Mouse (Mus musculus) embryonic facial prominence, embryonic 13.5 days (tissue): ENCODE measurements around the gene Mcf2. TPM values are rescaled to one million over a fixed set of nuclear protein-coding genes. Genes with fewer than 3 reads are reported as not detected.

ENCODE experiments used
- ATAC-seq: fragments of 200-750 bp; cut with Nextera tagmentation; 2 replicates; pipeline ENCODE4 v1.8.0; 2017; ENCODE audit warnings: low read depth; ENCODE audit not compliant: insufficient number of reproducible peaks, insufficient read depth, low FRiP score, low TSS enrichment
- H3K27ac ChIP-seq: fragments of 300-500 bp; sonication (generic); 2 replicates; pipeline ENCODE4 v1.5.1; 2015; ENCODE audit warnings: moderate library complexity, mild to moderate bottlenecking, inconsistent platforms
- H3K27me3 ChIP-seq: fragments of 300-500 bp; sonication (generic); 2 replicates; pipeline ENCODE4 v1.6.1; 2015; ENCODE audit warnings: mild to moderate bottlenecking, inconsistent platforms
- H3K36me3 ChIP-seq: fragments of 300-500 bp; sonication (generic); 2 replicates; pipeline ENCODE4 v1.6.1; 2015; ENCODE audit warnings: mild to moderate bottlenecking, inconsistent platforms
- H3K4me1 ChIP-seq: fragments of 300-500 bp; sonication (generic); 2 replicates; pipeline ENCODE4 v1.6.1; 2015; ENCODE audit warnings: inconsistent platforms
- H3K4me2 ChIP-seq: fragments of 300-500 bp; sonication (generic); 2 replicates; pipeline ENCODE4 v1.6.1; 2015; ENCODE audit warnings: moderate library complexity, mild to moderate bottlenecking, inconsistent platforms
- H3K4me3 ChIP-seq: fragments of 300-500 bp; sonication (generic); 2 replicates; pipeline ENCODE4 v1.5.1; 2015; ENCODE audit warnings: mild to moderate bottlenecking, inconsistent platforms
- H3K9ac ChIP-seq: fragments of 300-500 bp; sonication (generic); 2 replicates; pipeline ENCODE4 v1.6.1; 2015; ENCODE audit warnings: mild to moderate bottlenecking, inconsistent platforms
- H3K9me3 ChIP-seq: fragments of 300-500 bp; sonication (generic); 2 replicates; pipeline ENCODE4 v1.6.1; 2016; ENCODE audit warnings: inconsistent platforms
- WGBS: fragments of 180-500 bp; shearing (Covaris S2); methylation state at CpG from one replicate; pipeline ENCODE4 v1.1.7; 2015; ENCODE audit warnings: mixed read lengths; 5-methylcytosine and 5-hydroxymethylcytosine counted together
- polyA plus RNA-seq: library from polyadenylated mRNA; unstranded; fragments of >200 nt; fragmentation: Nextera tagmentation; extraction: Ambion mirVana; gene quantifications from 2 replicates; pipeline ENCODE4 v1.2.1, GENCODE M21; 2015

Mcf2 gene
- 0.07 TPM in 2 replicates for polyA plus RNA-seq

GRCm38 (mm10) chrX:60178744-60179458 lies at the start of gene Mcf2:
Gene Mcf2, minus strand, starts transcription at chrX:60179089.
- H3K27ac ChIP-seq: no peak within 1 kb of the TSS
- WGBS: 16% methylated on average over 28 of the region's 28 CpGs
- peaks cover 30% of the 10 kb centered on the region for H3K27me3 ChIP-seq
- H3K4me3 ChIP-seq: peak within 1 kb of the TSS; percentile 35
- 0 out of 2 replicates have a peak within 1 kb of the TSS, but pooled peaks have one; percentile 27 for H3K9ac ChIP-seq
- H3K36me3 ChIP-seq: no peaks in the 10 kb centered on the region
- no peak for ATAC-seq
- peak within 1 kb of the TSS; percentile 69 for H3K4me2 ChIP-seq
- H3K9me3 ChIP-seq: no peaks in the 10 kb centered on the region
- no peaks in the 10 kb centered on the region for H3K4me1 ChIP-seq

- no peak for ATAC-seq
- H3K4me1 ChIP-seq: no peaks in the 10 kb centered on the region
- no peaks in the 10 kb centered on the region for H3K9me3 ChIP-seq
- H3K27ac ChIP-seq: no peak overlapping the region
- no peaks in the 10 kb centered on the region for H3K36me3 ChIP-seq
- no peaks in the 10 kb centered on the region for H3K27me3 ChIP-seq
- no peak overlapping the region for H3K4me3 ChIP-seq
- no peak overlapping the region for H3K4me2 ChIP-seq
- H3K9ac ChIP-seq: no peak overlapping the region
- WGBS: 28% methylated on average over 1 of the region's 1 CpGs
Measured at GRCm38 (mm10) chrX:60187726-60188125, 8.8 kb upstream of the Mcf2 start.

GRCm38 (mm10) chrX:60182611-60183010 lies 3.7 kb upstream of the Mcf2 start:
- Histone ChIP-seq H3K27me3 (peaks cover 24% of the 10 kb centered on the region), H3K9ac (no peak overlapping the region), H3K9me3 (no peaks in the 10 kb centered on the region), H3K4me2 (no peak overlapping the region), H3K4me3 (no peak overlapping the region), H3K4me1 (no peaks in the 10 kb centered on the region), H3K36me3 (no peaks in the 10 kb centered on the region), H3K27ac (no peak overlapping the region)
- 40% methylated on average over 3 of the region's 3 CpGs for WGBS
- no peak for ATAC-seq

GRCm38 (mm10) chrX:60178025-60178743 lies 705 bp downstream of the Mcf2 start:
- no peaks in the 10 kb centered on the region for H3K36me3 ChIP-seq
- H3K4me1 ChIP-seq: no peaks in the 10 kb centered on the region
- 13% methylated on average over 19 of the region's 19 CpGs for WGBS
- no peak for ATAC-seq
- no peaks in the 10 kb centered on the region for H3K9me3 ChIP-seq
- peak overlapping the region; percentile 35 for H3K4me3 ChIP-seq
- peak overlapping the region; percentile 69 for H3K4me2 ChIP-seq
- H3K27me3 ChIP-seq: peaks cover 30% of the 10 kb centered on the region
- H3K9ac ChIP-seq: 0 out of 2 replicates have a peak overlapping the region, but pooled peaks have one; percentile 27
- no peak overlapping the region for H3K27ac ChIP-seq

- no peaks in the 10 kb centered on the region for H3K36me3 ChIP-seq
- H3K4me1 ChIP-seq: no peaks in the 10 kb centered on the region
- no peaks in the 10 kb centered on the region for H3K9me3 ChIP-seq
- H3K4me2 ChIP-seq: no peak overlapping the region
- 87% methylated on average over 5 of the region's 5 CpGs for WGBS
- no peaks in the 10 kb centered on the region for H3K27me3 ChIP-seq
- H3K9ac ChIP-seq: no peak overlapping the region
- no peak for ATAC-seq
- no peak overlapping the region for H3K27ac ChIP-seq
- no peak overlapping the region for H3K4me3 ChIP-seq
Measured at GRCm38 (mm10) chrX:60170106-60170505, 8.8 kb downstream of the Mcf2 start.

GRCm38 (mm10) chrX:60169511-60169910 lies 9.4 kb downstream of the Mcf2 start:
- no peak for ATAC-seq

GRCm38 (mm10) chrX:60168796-60169195 lies 10.1 kb downstream of the Mcf2 start:
- H3K27me3 ChIP-seq: no peaks in the 10 kb centered on the region
- no peaks in the 10 kb centered on the region for H3K9me3 ChIP-seq
- ATAC-seq: no peak
- H3K9ac ChIP-seq: no peak overlapping the region
- no peak overlapping the region for H3K4me3 ChIP-seq
- H3K27ac ChIP-seq: no peak overlapping the region
- no peaks in the 10 kb centered on the region for H3K36me3 ChIP-seq
- WGBS: 71% methylated on average over 2 of the region's 2 CpGs
- H3K4me1 ChIP-seq: no peaks in the 10 kb centered on the region
- no peak overlapping the region for H3K4me2 ChIP-seq

More at GRCm38 (mm10) chrX:60169511-60169910, 9.4 kb downstream of the Mcf2 start:
- Histone ChIP-seq H3K4me1 (no peaks in the 10 kb centered on the region), H3K9ac (no peak overlapping the region), H3K27ac (no peak overlapping the region), H3K4me3 (no peak overlapping the region), H3K9me3 (no peaks in the 10 kb centered on the region), H3K36me3 (no peaks in the 10 kb centered on the region), H3K4me2 (no peak overlapping the region), H3K27me3 (no peaks in the 10 kb centered on the region)
- WGBS: 73% methylated on average over 2 of the region's 2 CpGs

GRCm38 (mm10) chrX:60147268-60147974 lies 31.5 kb downstream of the Mcf2 start:
- Histone ChIP-seq H3K36me3 (no peaks in the 10 kb centered on the region), H3K27ac (no peak overlapping the region), H3K27me3 (no peaks in the 10 kb centered on the region), H3K4me1 (no peaks in the 10 kb centered on the region), H3K4me3 (peak overlapping the region; percentile 23), H3K9me3 (no peaks in the 10 kb centered on the region), H3K9ac (no peak overlapping the region), H3K4me2 (peak overlapping the region; percentile 45)
- WGBS: 22% methylated on average over 13 of the region's 13 CpGs
- ATAC-seq: no peak

GRCm38 (mm10) chrX:60075359-60075758 lies 103.5 kb downstream of the Mcf2 start:
- Histone ChIP-seq H3K27me3 (no peaks in the 10 kb centered on the region), H3K4me3 (no peak overlapping the region), H3K4me2 (no peak overlapping the region), H3K4me1 (no peaks in the 10 kb centered on the region), H3K27ac (no peak overlapping the region), H3K9ac (no peak overlapping the region), H3K36me3 (no peaks in the 10 kb centered on the region), H3K9me3 (no peaks in the 10 kb centered on the region)
- 85% methylated on average over 1 of the region's 1 CpGs for WGBS
- no peak for ATAC-seq

GRCm38 (mm10) chrX:60055185-60055584 lies 123.7 kb downstream of the Mcf2 start:
- no peak overlapping the region for H3K27ac ChIP-seq
- H3K36me3 ChIP-seq: no peaks in the 10 kb centered on the region
- no peak for ATAC-seq
- WGBS: 92% methylated on average over 9 of the region's 9 CpGs
- H3K27me3 ChIP-seq: no peaks in the 10 kb centered on the region
- no peaks in the 10 kb centered on the region for H3K4me1 ChIP-seq
- H3K4me2 ChIP-seq: no peak overlapping the region
- H3K4me3 ChIP-seq: no peak overlapping the region
- H3K9me3 ChIP-seq: no peaks in the 10 kb centered on the region
- H3K9ac ChIP-seq: no peak overlapping the region

GRCm38 (mm10) chrX:60054745-60055144 lies 124.1 kb downstream of the Mcf2 start:
- no peak overlapping the region for H3K9ac ChIP-seq
- 89% methylated on average over 1 of the region's 1 CpGs for WGBS

More at GRCm38 (mm10) chrX:60054745-60055144, 124.1 kb downstream of the Mcf2 start:
- no peak overlapping the region for H3K4me2 ChIP-seq
- no peaks in the 10 kb centered on the region for H3K4me1 ChIP-seq
- no peaks in the 10 kb centered on the region for H3K9me3 ChIP-seq
- no peak overlapping the region for H3K4me3 ChIP-seq
- no peaks in the 10 kb centered on the region for H3K36me3 ChIP-seq
- no peaks in the 10 kb centered on the region for H3K27me3 ChIP-seq
- ATAC-seq: no peak
- H3K27ac ChIP-seq: no peak overlapping the region
